Mouse (Mus musculus) CH12.LX (cell line): ENCODE data around the gene Ap5z1. TPM values are rescaled to one million over a fixed set of nuclear protein-coding genes. Genes with fewer than 3 reads are reported as not detected.

Experiments
- DNase-seq: peaks from one replicate; pipeline ENCODE4 v3.0.0-alpha.2; 2013; ENCODE audit errors: extremely low read depth
- H3K27ac ChIP-seq: 2 replicates; pipeline ENCODE4 v1.5.1; 2012; ENCODE audit warnings: low read depth, mild to moderate bottlenecking, control low read depth, moderate library complexity; ENCODE audit not compliant: insufficient read depth
- H3K27me3 ChIP-seq: replicated peaks from 2 replicates; pipeline ENCODE3; 2012; ENCODE audit warnings: inconsistent platforms
- H3K36me3 ChIP-seq, 2 experiments: replicated peaks in 1 of 2; 2 replicates each; pipeline versions ENCODE3 to v1.6.1; 2012; ENCODE audit warnings: inconsistent platforms in 1 of 2, low read length in 1 of 2, mild to moderate bottlenecking in 1 of 2, mixed read lengths in 1 of 2, moderate library complexity in 1 of 2; ENCODE audit not compliant: control insufficient read depth in 1 of 2, insufficient read depth in 1 of 2
- H3K4me1 ChIP-seq, 2 experiments: 2 replicates each; pipeline ENCODE4 v1.6.1; 2012; ENCODE audit warnings: inconsistent platforms in 1 of 2, moderate library complexity in 1 of 2; ENCODE audit not compliant: insufficient read depth in 2 of 2, control insufficient read depth in 1 of 2
- H3K4me2 ChIP-seq: 2 replicates; pipeline ENCODE4 v1.6.1; 2012; ENCODE audit warnings: low read depth, mild to moderate bottlenecking, control low read depth; ENCODE audit not compliant: poor library complexity, insufficient read depth, severe bottlenecking
- H3K4me3 ChIP-seq, 3 experiments: fragments of 150-350 bp in 1 of 3; sonication (generic) in 1 of 3; replicated peaks in 1 of 3; 2 replicates each; pipeline versions ENCODE3 to v1.5.1; 2011 to 2012; ENCODE audit warnings: low read depth in 2 of 3, low read length in 2 of 3, mild to moderate bottlenecking in 2 of 3, moderate library complexity in 2 of 3, control low read depth in 1 of 3, improper control_type of control experiment in 1 of 3, inconsistent platforms in 1 of 3, mixed read lengths in 1 of 3; ENCODE audit not compliant: poor library complexity in 1 of 3
- H3K79me2 ChIP-seq: replicated peaks from 2 replicates; pipeline ENCODE4 v1.6.1; 2012; ENCODE audit warnings: mild to moderate bottlenecking, moderate library complexity; ENCODE audit not compliant: control insufficient read depth, poor library complexity, insufficient read depth, severe bottlenecking; ENCODE audit errors: extremely low read depth
- H3K9ac ChIP-seq: 2 replicates; pipeline ENCODE4 v1.6.1; 2012; ENCODE audit warnings: low read depth, mild to moderate bottlenecking, control low read depth, moderate library complexity; ENCODE audit not compliant: insufficient read depth
- H3K9me3 ChIP-seq: replicated peaks from 2 replicates; pipeline ENCODE3; 2012; ENCODE audit warnings: low read length, inconsistent platforms, mixed read lengths
- CHD1 ChIP-seq: IDR thresholded peaks from 2 replicates; pipeline ENCODE4 v1.6.1; 2012; ENCODE audit warnings: low read depth, low read length, improper control_type of control experiment, inconsistent platforms
- CHD2 ChIP-seq: IDR thresholded peaks from 2 replicates; pipeline ENCODE4 v1.6.1; 2011; ENCODE audit warnings: low read length, improper control_type of control experiment
- CTCF ChIP-seq, 2 experiments: IDR thresholded peaks in 1 of 2; conservative IDR thresholded peaks in 1 of 2; 2 replicates each; pipeline ENCODE4 v1.5.1; 2011 to 2012; ENCODE audit warnings: low read depth in 2 of 2, low read length in 2 of 2, improper control_type of control experiment in 1 of 2, inconsistent platforms in 1 of 2, mild to moderate bottlenecking in 1 of 2, moderate library complexity in 1 of 2
- E2F4 ChIP-seq: IDR thresholded peaks from 2 replicates; pipeline ENCODE4 v1.6.1; 2011; ENCODE audit warnings: low read depth, low read length, improper control_type of control experiment; ENCODE audit not compliant: insufficient replicate concordance
- ELF1 ChIP-seq: IDR thresholded peaks from 2 replicates; pipeline ENCODE4 v1.6.1; 2014; ENCODE audit warnings: low read depth, mild to moderate bottlenecking, inconsistent platforms, low read length, improper control_type of control experiment
- ETS1 ChIP-seq: conservative IDR thresholded peaks from 2 replicates; pipeline ENCODE4 v1.6.1; 2012; ENCODE audit warnings: low read depth, mild to moderate bottlenecking, inconsistent platforms, low read length, improper control_type of control experiment, moderate library complexity
- HCFC1 ChIP-seq: IDR thresholded peaks from 2 replicates; pipeline ENCODE4 v1.6.1; 2012; ENCODE audit warnings: low read depth, mild to moderate bottlenecking, inconsistent platforms, low read length, improper control_type of control experiment
- IRF4 ChIP-seq: IDR thresholded peaks from 2 replicates; pipeline ENCODE4 v1.6.1; 2014; ENCODE audit warnings: low read depth, mild to moderate bottlenecking, inconsistent platforms, low read length, improper control_type of control experiment
- JUN ChIP-seq: IDR thresholded peaks from 2 replicates; pipeline ENCODE4 v1.6.1; 2011; ENCODE audit warnings: low read depth, mild to moderate bottlenecking, low read length, improper control_type of control experiment, moderate library complexity; ENCODE audit not compliant: insufficient read depth
- MXI1 ChIP-seq: IDR thresholded peaks from 2 replicates; pipeline ENCODE4 v1.6.1; 2011; ENCODE audit warnings: mild to moderate bottlenecking, low read depth, low read length, improper control_type of control experiment
- PAX5 ChIP-seq: IDR thresholded peaks from 2 replicates; pipeline ENCODE4 v1.6.1; 2012; ENCODE audit warnings: low read length, inconsistent platforms, mixed read lengths
- POLR2A ChIP-seq: IDR thresholded peaks from 2 replicates; pipeline ENCODE4 v1.6.1; 2011; ENCODE audit warnings: low read depth, mild to moderate bottlenecking, improper control_type of control experiment, low read length
- POLR2AphosphoS2 ChIP-seq: IDR thresholded peaks from 2 replicates; pipeline ENCODE4 v1.6.1; 2011; ENCODE audit warnings: low read depth, low read length, improper control_type of control experiment
- RCOR1 ChIP-seq: conservative IDR thresholded peaks from 2 replicates; pipeline ENCODE4 v1.6.1; 2012; ENCODE audit warnings: low read depth, mild to moderate bottlenecking, inconsistent platforms, low read length, improper control_type of control experiment
- SIN3A ChIP-seq: IDR thresholded peaks from 2 replicates; pipeline ENCODE4 v1.6.1; 2012; ENCODE audit warnings: low read length, improper control_type of control experiment, inconsistent platforms
- SMC3 ChIP-seq: IDR thresholded peaks from 2 replicates; pipeline ENCODE4 v1.6.1; 2011; ENCODE audit warnings: low read depth, low read length, improper control_type of control experiment
- USF2 ChIP-seq: conservative IDR thresholded peaks from 2 replicates; pipeline ENCODE4 v1.6.1; 2011; ENCODE audit warnings: low read depth, low read length, improper control_type of control experiment
- ZC3H11A ChIP-seq: IDR thresholded peaks from 2 replicates; pipeline ENCODE4 v1.6.1; 2012; ENCODE audit warnings: low read depth, mild to moderate bottlenecking, inconsistent platforms, low read length, improper control_type of control experiment
- ZKSCAN1 ChIP-seq: IDR thresholded peaks from 2 replicates; pipeline ENCODE4 v1.6.1; 2012; ENCODE audit warnings: low read depth, inconsistent platforms, low read length, improper control_type of control experiment, borderline replicate concordance
- ZMIZ1 ChIP-seq: IDR thresholded peaks from 2 replicates; pipeline ENCODE4 v1.6.1; 2012; ENCODE audit warnings: low read depth, mild to moderate bottlenecking, inconsistent platforms, low read length, improper control_type of control experiment
- ZNF384 ChIP-seq: IDR thresholded peaks from 2 replicates; pipeline ENCODE4 v1.6.1; 2012; ENCODE audit warnings: low read depth, low read length, improper control_type of control experiment, inconsistent platforms
- dilution Hi-C: fragments of 300-500 bp; cut with MboI; formaldehyde crosslinking; loops from 2 replicates; pipeline ENCODE4 v1.14.3; 2020; ENCODE audit warnings: low sequenced_read_pairs; ENCODE audit not compliant: extremely low pct_unique_long_range_greater_than_20kb, extremely low pct_ligation_motif_present
- in situ Hi-C: fragments of 300-500 bp; cut with MboI; formaldehyde crosslinking; loops from 3 replicates; pipeline ENCODE4 v1.14.3; 2019; ENCODE audit warnings: low sequenced_read_pairs, low pct_ligation_motif_present, low pct_unique_long_range_greater_than_20kb, mixed read lengths
- polyA plus RNA-seq: library from polyadenylated mRNA; unstranded; fragments of >175 nt; gene quantifications from 2 replicates; pipeline ENCODE4 v1.2.1, GENCODE M21; 2012; ENCODE audit warnings: low read depth; ENCODE audit not compliant: insufficient read length
- total RNA-seq, 2 experiments: library from RNA; depleted of rRNA; stranded (reverse); fragments of 300-350 nt in 1 of 2; fragments of >200 nt in 1 of 2; gene quantifications; 2 replicates each; pipeline ENCODE4 v1.2.3; 2012 to 2014

The Ap5z1 gene
- total and polyA plus RNA-seq, 3 experiments = 3.1 to 18.7 (median 11.3) TPM

DNA sequence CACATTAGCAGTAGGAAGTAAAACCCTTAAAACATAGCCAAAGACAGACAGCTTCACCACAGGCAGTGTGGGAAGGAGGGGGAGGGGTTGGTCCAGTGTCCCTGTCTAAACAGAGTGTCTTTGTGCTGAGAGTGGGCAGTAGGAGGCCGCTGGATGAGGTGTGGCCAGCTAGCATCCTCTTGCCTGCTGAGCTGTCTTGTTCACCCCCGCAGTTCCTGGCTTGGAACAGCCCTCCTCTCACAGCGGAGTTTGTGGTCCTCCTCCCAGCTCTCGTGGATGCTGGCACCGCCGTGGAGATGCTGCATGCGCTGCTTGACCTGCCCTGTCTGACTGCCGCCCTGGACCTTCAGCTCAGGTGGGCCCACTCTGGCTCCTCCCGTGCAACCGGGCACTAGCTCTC is 10.0 kb downstream of the Ap5z1 start (continued):
- no peak for TF ChIP-seq RCOR1
- TF ChIP-seq ZKSCAN1 = no peak
- TF ChIP-seq E2F4 = no peak
- no peak for TF ChIP-seq POLR2A

GRCm38 (mm10) chr5:142475669-142476068 is 11.9 kb downstream of the Ap5z1 start:
- no peaks in the 10 kb centered on the region for H3K79me2 ChIP-seq
- dilution Hi-C loops (no loop called here), in situ Hi-C loops (no loop called here)
- peaks cover 52 to 80% of the 10 kb centered on the region in 2 experiments for H3K36me3 ChIP-seq
- no peaks in the 10 kb centered on the region for H3K4me1 ChIP-seq
- H3K4me3 ChIP-seq = no peak overlapping the region
- TF ChIP-seq PAX5 = no peak
- TF ChIP-seq ETS1 = no peak
- no peak for TF ChIP-seq CHD1
- TF ChIP-seq MXI1 = no peak
- TF ChIP-seq POLR2AphosphoS2 = no peak
- TF ChIP-seq ELF1 = no peak
- no peak for TF ChIP-seq ZNF384
- TF ChIP-seq SMC3 = no peak
- TF ChIP-seq HCFC1 = no peak
- no peak for TF ChIP-seq IRF4
- H3K4me2 ChIP-seq = no peak overlapping the region
- no peak overlapping the region for H3K27ac ChIP-seq
- DNase-seq = no peak
- H3K27me3 ChIP-seq = no peaks in the 10 kb centered on the region
- no peaks in the 10 kb centered on the region for H3K9me3 ChIP-seq
- H3K9ac ChIP-seq = no peak overlapping the region

DNA sequence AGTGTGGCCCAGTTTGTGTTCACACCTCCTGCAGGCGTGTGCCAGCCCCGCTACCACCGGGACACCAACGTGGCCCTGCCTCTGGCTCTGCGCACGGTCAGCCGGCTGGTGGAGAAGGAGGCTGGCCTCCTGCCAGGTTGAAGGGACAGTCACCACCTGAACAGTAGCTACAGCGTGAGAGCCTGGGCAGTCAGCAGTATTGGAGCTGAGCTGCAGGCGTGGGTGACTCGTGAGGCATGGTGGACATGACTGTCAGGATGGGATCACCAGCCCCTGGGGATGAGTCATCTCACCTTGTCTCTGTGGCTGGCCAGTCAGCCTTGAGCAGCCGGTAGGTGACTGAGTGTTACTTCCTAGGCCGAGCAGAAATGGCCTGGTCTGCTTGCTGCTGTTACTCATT is 13.6 kb downstream of the Ap5z1 start:
- H3K36me3 ChIP-seq = peaks cover 41 to 67% of the 10 kb centered on the region in 2 experiments
- H3K4me2 ChIP-seq = no peak overlapping the region
- no peaks in the 10 kb centered on the region for H3K4me1 ChIP-seq
- no peak overlapping the region for H3K9ac ChIP-seq
- no peak for DNase-seq
- no peak overlapping the region for H3K4me3 ChIP-seq
- no peaks in the 10 kb centered on the region for H3K27me3 ChIP-seq
- TF ChIP-seq ZC3H11A = no peak
- TF ChIP-seq CHD2 = no peak
- no peak for TF ChIP-seq SIN3A
- no peak for TF ChIP-seq ZKSCAN1
- no peak for TF ChIP-seq ZMIZ1
- TF ChIP-seq CTCF (conservative IDR thresholded peaks at IDR 0.05 in 1 of 2, IDR thresholded peaks at IDR 0.05 in 1 of 2; ENCODE audit: low read depth in 2 of 2, low read length in 2 of 2) = no peak
- TF ChIP-seq MXI1 = no peak
- no peak for TF ChIP-seq USF2
- no peak for TF ChIP-seq JUN
- H3K9me3 ChIP-seq = no peaks in the 10 kb centered on the region
- in situ Hi-C loops (no loop called here), dilution Hi-C loops (no loop called here)
- H3K27ac ChIP-seq = no peak overlapping the region
- no peaks in the 10 kb centered on the region for H3K79me2 ChIP-seq
